Mouse (Mus musculus) heart, embryonic 13.5 days (tissue): ENCODE results near the gene Zc2hc1c. TPM values are rescaled to one million over a fixed set of nuclear protein-coding genes. Genes with fewer than 3 reads are reported as not detected.

ENCODE experiments used
- ATAC-seq: fragments of 200-750 bp; cut with Nextera tagmentation; 2 replicates; pipeline ENCODE4 v1.8.0; 2017; ENCODE audit warnings: moderate TSS enrichment; ENCODE audit not compliant: insufficient number of reproducible peaks, low FRiP score, low TSS enrichment; ENCODE audit errors: extremely low read depth
- H3K27ac ChIP-seq: fragments of 300-500 bp; sonication (generic); replicated peaks from 2 replicates; pipeline ENCODE4 v1.5.1; 2015; ENCODE audit warnings: moderate library complexity, mild to moderate bottlenecking, inconsistent platforms
- H3K27me3 ChIP-seq: fragments of 300-500 bp; sonication (generic); replicated peaks from 2 replicates; pipeline ENCODE4 v1.6.1; 2015; ENCODE audit warnings: mild to moderate bottlenecking, inconsistent platforms
- H3K36me3 ChIP-seq: fragments of 300-500 bp; sonication (generic); 2 replicates; pipeline ENCODE4 v1.6.1; 2015; ENCODE audit warnings: mild to moderate bottlenecking, inconsistent platforms
- H3K4me1 ChIP-seq: fragments of 300-500 bp; sonication (generic); 2 replicates; pipeline ENCODE4 v1.6.1; 2015; ENCODE audit warnings: inconsistent platforms
- H3K4me2 ChIP-seq: fragments of 300-500 bp; sonication (generic); 2 replicates; pipeline ENCODE4 v1.6.1; 2015; ENCODE audit warnings: inconsistent platforms, mild to moderate bottlenecking, moderate library complexity
- H3K4me3 ChIP-seq: fragments of 300-500 bp; sonication (generic); 2 replicates; pipeline ENCODE4 v1.5.1; 2015; ENCODE audit warnings: moderate library complexity, mild to moderate bottlenecking, inconsistent platforms
- H3K9ac ChIP-seq: fragments of 300-500 bp; sonication (generic); 2 replicates; pipeline ENCODE4 v1.6.1; 2015; ENCODE audit warnings: inconsistent platforms, mild to moderate bottlenecking, moderate library complexity
- H3K9me3 ChIP-seq: fragments of 300-500 bp; sonication (generic); 2 replicates; pipeline ENCODE4 v1.6.1; 2016; ENCODE audit warnings: inconsistent platforms
- WGBS: fragments of 180-500 bp; shearing (Covaris S2); methylation state at CpG from one replicate; pipeline ENCODE4 v1.1.7; 2015; ENCODE audit warnings: mixed read lengths; 5-methylcytosine and 5-hydroxymethylcytosine counted together
- polyA plus RNA-seq: library from polyadenylated mRNA; unstranded; fragments of >200 nt; fragmentation: Nextera tagmentation; extraction: Ambion mirVana; gene quantifications from 2 replicates; pipeline ENCODE4 v1.2.1, GENCODE M21; 2015

The Zc2hc1c gene
- polyA plus RNA-seq, 1 experiment from 2014 or later = 0.55 TPM

GRCm38 (mm10) chr12:85284996-85285395, 3.4 kb upstream of the Zc2hc1c start:
- H3K4me1 ChIP-seq = peaks cover 18% of the 10 kb centered on the region
- H3K27ac ChIP-seq = no peak overlapping the region
- H3K4me2 ChIP-seq = no peak overlapping the region
- H3K9ac ChIP-seq = no peak overlapping the region
- no peak overlapping the region for H3K4me3 ChIP-seq
- WGBS = 83% methylated on average over 4 of the region's 4 CpGs
- peaks cover 11% of the 10 kb centered on the region; the same call in 1 of the 2 replicates for H3K27me3 ChIP-seq
- no peaks in the 10 kb centered on the region for H3K9me3 ChIP-seq
- no peaks in the 10 kb centered on the region for H3K36me3 ChIP-seq
- no peak for ATAC-seq

GRCm38 (mm10) chr12:85286941-85287340, 1.4 kb upstream of the Zc2hc1c start:
- H3K9me3 ChIP-seq = no peaks in the 10 kb centered on the region
- H3K4me1 ChIP-seq = peaks cover 20% of the 10 kb centered on the region
- no peak overlapping the region for H3K4me3 ChIP-seq
- H3K4me2 ChIP-seq = no peak overlapping the region
- no peak for ATAC-seq
- peaks cover 18% of the 10 kb centered on the region; the same call in 1 of the 2 replicates for H3K27me3 ChIP-seq
- H3K9ac ChIP-seq = no peak overlapping the region
- no peak overlapping the region for H3K27ac ChIP-seq
- H3K36me3 ChIP-seq = no peaks in the 10 kb centered on the region
- WGBS = 34% methylated on average over 2 of the region's 5 CpGs

- Histone ChIP-seq H3K4me3 (peak within 1 kb of the TSS; percentile 66), H3K27me3 (peaks cover 18% of the 10 kb centered on the region; the same call in 1 of the 2 replicates), H3K9me3 (no peaks in the 10 kb centered on the region), H3K4me1 (peaks cover 27% of the 10 kb centered on the region), H3K36me3 (no peaks in the 10 kb centered on the region), H3K4me2 (peak within 1 kb of the TSS; percentile 77), H3K9ac (peak within 1 kb of the TSS; percentile 82), H3K27ac (peak within 1 kb of the TSS; percentile 45)
- ATAC-seq = peak; percentile 52; the same call in 1 of the 2 replicates
- WGBS = 9% methylated on average over 21 of the region's 21 CpGs
Observed at GRCm38 (mm10) chr12:85287809-85288485, 444 bp upstream of the Zc2hc1c start, which contains the start of gene Acyp1. TSS of gene Acyp1 (minus strand) at chr12:85288438.

- Histone ChIP-seq H3K9ac (peak overlapping the region; percentile 82), H3K4me2 (peak overlapping the region; percentile 77), H3K36me3 (no peaks in the 10 kb centered on the region), H3K9me3 (peaks cover 13% of the 10 kb centered on the region), H3K4me1 (peaks cover 27% of the 10 kb centered on the region), H3K4me3 (peak overlapping the region; percentile 66), H3K27me3 (peaks cover 18% of the 10 kb centered on the region; the same call in 1 of the 2 replicates), H3K27ac (peak overlapping the region; percentile 16)
- 43% methylated on average over 24 of the region's 24 CpGs for WGBS
- no peak for ATAC-seq
Observed at GRCm38 (mm10) chr12:85289157-85290000, 988 bp downstream of the Zc2hc1c start.

- no peak for ATAC-seq
- H3K4me1 ChIP-seq = peaks cover 27% of the 10 kb centered on the region
- no peak overlapping the region for H3K27ac ChIP-seq
- WGBS = 72% methylated on average over 10 of the region's 10 CpGs
- no peak overlapping the region for H3K4me3 ChIP-seq
- no peak overlapping the region for H3K4me2 ChIP-seq
- peaks cover 18% of the 10 kb centered on the region; the same call in 1 of the 2 replicates for H3K27me3 ChIP-seq
- H3K9ac ChIP-seq = no peak overlapping the region
- peaks cover 20% of the 10 kb centered on the region for H3K9me3 ChIP-seq
- no peaks in the 10 kb centered on the region for H3K36me3 ChIP-seq
Observed at GRCm38 (mm10) chr12:85290633-85291032, 2.2 kb downstream of the Zc2hc1c start.

GRCm38 (mm10) chr12:85291541-85291940, 3.1 kb downstream of the Zc2hc1c start:
- peaks cover 27% of the 10 kb centered on the region for H3K4me1 ChIP-seq
- H3K9ac ChIP-seq = no peak overlapping the region
- H3K4me2 ChIP-seq = no peak overlapping the region
- H3K27ac ChIP-seq = no peak overlapping the region
- no peak for ATAC-seq
- H3K9me3 ChIP-seq = peaks cover 20% of the 10 kb centered on the region
- H3K36me3 ChIP-seq = no peaks in the 10 kb centered on the region
- no peak overlapping the region for H3K4me3 ChIP-seq
- H3K27me3 ChIP-seq = peaks cover 18% of the 10 kb centered on the region; the same call in 1 of the 2 replicates

GRCm38 (mm10) chr12:85292288-85292687, 3.9 kb downstream of the Zc2hc1c start:
- ATAC-seq = no peak

GRCm38 (mm10) chr12:85292906-85293305, 4.5 kb downstream of the Zc2hc1c start:
- H3K36me3 ChIP-seq = no peaks in the 10 kb centered on the region
- no peak overlapping the region for H3K27ac ChIP-seq
- H3K9me3 ChIP-seq = peaks cover 20% of the 10 kb centered on the region
- H3K4me1 ChIP-seq = peaks cover 32% of the 10 kb centered on the region
- ATAC-seq = no peak
- H3K4me3 ChIP-seq = no peak overlapping the region
- H3K9ac ChIP-seq = no peak overlapping the region
- no peak overlapping the region for H3K4me2 ChIP-seq
- peaks cover 18% of the 10 kb centered on the region; the same call in 1 of the 2 replicates for H3K27me3 ChIP-seq

More at GRCm38 (mm10) chr12:85292288-85292687, 3.9 kb downstream of the Zc2hc1c start:
- Histone ChIP-seq H3K27me3 (peaks cover 18% of the 10 kb centered on the region; the same call in 1 of the 2 replicates), H3K9me3 (peaks cover 20% of the 10 kb centered on the region), H3K36me3 (no peaks in the 10 kb centered on the region), H3K4me3 (no peak overlapping the region), H3K4me1 (peaks cover 33% of the 10 kb centered on the region), H3K4me2 (no peak overlapping the region), H3K9ac (no peak overlapping the region), H3K27ac (no peak overlapping the region)
- 45% methylated on average over 6 of the region's 6 CpGs for WGBS

GRCm38 (mm10) chr12:85295506-85295905, 7.1 kb downstream of the Zc2hc1c start:
- H3K4me2 ChIP-seq = no peak overlapping the region
- 77% methylated on average over 2 of the region's 2 CpGs for WGBS
- ATAC-seq = no peak

GRCm38 (mm10) chr12:85296915-85297314, 8.5 kb downstream of the Zc2hc1c start:
- no peak for ATAC-seq
- 71% methylated on average over 5 of the region's 5 CpGs for WGBS

More at GRCm38 (mm10) chr12:85295506-85295905, 7.1 kb downstream of the Zc2hc1c start:
- Histone ChIP-seq H3K27ac (no peak overlapping the region), H3K9ac (no peak overlapping the region), H3K4me3 (no peak overlapping the region), H3K4me1 (peaks cover 24% of the 10 kb centered on the region), H3K9me3 (peaks cover 20% of the 10 kb centered on the region), H3K27me3 (peaks cover 2% of the 10 kb centered on the region; the same call in 1 of the 2 replicates), H3K36me3 (peaks cover 22% of the 10 kb centered on the region)

GRCm38 (mm10) chr12:85297345-85297997, 9.1 kb downstream of the Zc2hc1c start:
- peaks cover 20% of the 10 kb centered on the region for H3K9me3 ChIP-seq
- no peak overlapping the region for H3K27ac ChIP-seq
- WGBS = 73% methylated on average over 10 of the region's 10 CpGs
- peaks cover 42% of the 10 kb centered on the region for H3K36me3 ChIP-seq
- no peak overlapping the region for H3K4me2 ChIP-seq
- ATAC-seq = no peak
- H3K9ac ChIP-seq = no peak overlapping the region
- peaks cover 18% of the 10 kb centered on the region for H3K4me1 ChIP-seq
- H3K27me3 ChIP-seq = no peaks in the 10 kb centered on the region
- no peak overlapping the region for H3K4me3 ChIP-seq

More at GRCm38 (mm10) chr12:85296915-85297314, 8.5 kb downstream of the Zc2hc1c start:
- H3K4me3 ChIP-seq = no peak overlapping the region
- no peak overlapping the region for H3K9ac ChIP-seq
- peaks cover 23% of the 10 kb centered on the region for H3K4me1 ChIP-seq
- no peaks in the 10 kb centered on the region for H3K27me3 ChIP-seq
- no peak overlapping the region for H3K27ac ChIP-seq
- H3K4me2 ChIP-seq = no peak overlapping the region
- H3K36me3 ChIP-seq = peaks cover 37% of the 10 kb centered on the region
- peaks cover 20% of the 10 kb centered on the region for H3K9me3 ChIP-seq
